Mouse (Mus musculus): ENCODE data around the gene Dcdc2a.

Gene Dcdc2a

GRCm38 (mm10) chr13:25178236-25179001 is 122.6 kb downstream of the Dcdc2a start:
- no peak for DNase-seq (ENCODE audit: low spot score)

GRCm38 (mm10) chr13:25186436-25187325 is 130.9 kb downstream of the Dcdc2a start:
- no peak for DNase-seq (ENCODE audit: low spot score)

GRCm38 (mm10) chr13:25187326-25187710 is 131.5 kb downstream of the Dcdc2a start:
- DNase-seq (ENCODE audit: low spot score) = no peak

GRCm38 (mm10) chr13:25189419-25190144 is 133.8 kb downstream of the Dcdc2a start:
- no peak for DNase-seq (ENCODE audit: low spot score)

- DNase-seq (ENCODE audit: low spot score) = no peak
Observed at GRCm38 (mm10) chr13:25190218-25190617, 134.4 kb downstream of the Dcdc2a start.

GRCm38 (mm10) chr13:25195706-25196105 is 139.9 kb downstream of the Dcdc2a start:
- DNase-seq (ENCODE audit: low spot score) = no peak

- DNase-seq (ENCODE audit: low spot score) = no peak
Observed at GRCm38 (mm10) chr13:25199916-25200315, 144.1 kb downstream of the Dcdc2a start.

- no peak for DNase-seq (ENCODE audit: low spot score)
Observed at GRCm38 (mm10) chr13:25206950-25207349, 151.1 kb downstream of the Dcdc2a start.

- no peak for DNase-seq (ENCODE audit: low spot score)
Observed at GRCm38 (mm10) chr13:25218394-25218793, 162.6 kb downstream of the Dcdc2a start.

GRCm38 (mm10) chr13:25220186-25220787 is 164.5 kb downstream of the Dcdc2a start:
- DNase-seq (ENCODE audit: low spot score) = no peak

GRCm38 (mm10) chr13:25251893-25252292 is 196.1 kb downstream of the Dcdc2a start:
- no peak for DNase-seq (ENCODE audit: low spot score)

- no peak for DNase-seq (ENCODE audit: low spot score)
Observed at GRCm38 (mm10) chr13:25254478-25255263, 198.9 kb downstream of the Dcdc2a start.

GRCm38 (mm10) chr13:25257608-25258007 is 201.8 kb downstream of the Dcdc2a start:
- DNase-seq (ENCODE audit: low spot score) = no peak

All from layer of hippocampus, adult 9-10 months (tissue).